Mouse (Mus musculus) forebrain, embryonic 16.5 days (tissue): ENCODE data around the gene Tekt3. TPM values are rescaled to one million over a fixed set of nuclear protein-coding genes. Genes with fewer than 3 reads are reported as not detected.

Source experiments
- ATAC-seq: fragments of 200-750 bp; cut with Nextera tagmentation; 2 replicates; pipeline ENCODE4 v1.8.0; 2017; ENCODE audit warnings: mild to moderate bottlenecking, moderate library complexity
- H3K27ac ChIP-seq: fragments of 300-500 bp; sonication (generic); 2 replicates; pipeline ENCODE4 v1.5.1; 2014; ENCODE audit warnings: low read length, control low read depth
- H3K27me3 ChIP-seq: fragments of 300-500 bp; sonication (generic); replicated peaks from 2 replicates; pipeline ENCODE4 v1.6.1; 2014; ENCODE audit warnings: low read length; ENCODE audit not compliant: control insufficient read depth, insufficient read depth
- H3K36me3 ChIP-seq: fragments of 300-500 bp; sonication (generic); 2 replicates; pipeline ENCODE4 v1.6.1; 2014; ENCODE audit not compliant: control insufficient read depth, insufficient read depth
- H3K4me1 ChIP-seq: fragments of 300-500 bp; sonication (generic); replicated peaks from 2 replicates; pipeline ENCODE4 v1.6.1; 2014; ENCODE audit warnings: low read length; ENCODE audit not compliant: control insufficient read depth, insufficient read depth
- H3K4me2 ChIP-seq: fragments of 300-500 bp; sonication (generic); 2 replicates; pipeline ENCODE4 v1.6.1; 2014; ENCODE audit warnings: mild to moderate bottlenecking, low read length, control low read depth
- H3K4me3 ChIP-seq: fragments of 300-500 bp; sonication (generic); replicated peaks from 2 replicates; pipeline ENCODE4 v1.5.1; 2014; ENCODE audit warnings: mild to moderate bottlenecking, low read length, control low read depth
- H3K9ac ChIP-seq: fragments of 300-500 bp; sonication (generic); replicated peaks from 2 replicates; pipeline ENCODE4 v1.6.1; 2014; ENCODE audit warnings: low read depth, low read length, control low read depth
- H3K9me3 ChIP-seq: fragments of 300-500 bp; sonication (generic); 2 replicates; pipeline ENCODE4 v1.6.1; 2016; ENCODE audit warnings: low read length; ENCODE audit not compliant: control insufficient read depth
- WGBS: fragments of 180-500 bp; shearing (Covaris S2); extraction: QIAGEN DNeasy Blood & Tissue Kit; methylation state at CpG from one replicate; pipeline ENCODE4 v1.1.7; 2014; 5-methylcytosine and 5-hydroxymethylcytosine counted together
- polyA plus RNA-seq: library from polyadenylated mRNA; unstranded; fragments of >200 nt; fragmentation: Nextera tagmentation; extraction: Ambion mirVana; gene quantifications from 2 replicates; pipeline ENCODE4 v1.2.1, GENCODE M21; 2015

The Tekt3 gene
- polyA plus RNA-seq, 1 experiment from 2014 or later = not detected

GRCm38 (mm10) chr11:63051996-63052395 lies 9.5 kb upstream of the Tekt3 start:
- 93% methylated on average over 10 of the region's 10 CpGs for WGBS
- H3K9me3 ChIP-seq = no peaks in the 10 kb centered on the region

GRCm38 (mm10) chr11:63055596-63055995 lies 5.9 kb upstream of the Tekt3 start:
- H3K27ac ChIP-seq = no peak overlapping the region
- H3K4me3 ChIP-seq = no peak overlapping the region
- no peaks in the 10 kb centered on the region for H3K27me3 ChIP-seq
- no peaks in the 10 kb centered on the region for H3K4me1 ChIP-seq
- ATAC-seq = no peak
- H3K36me3 ChIP-seq = no peaks in the 10 kb centered on the region
- H3K4me2 ChIP-seq = no peak overlapping the region
- 91% methylated on average over 7 of the region's 7 CpGs for WGBS
- no peak overlapping the region for H3K9ac ChIP-seq
- no peaks in the 10 kb centered on the region for H3K9me3 ChIP-seq

More at GRCm38 (mm10) chr11:63051996-63052395, 9.5 kb upstream of the Tekt3 start:
- ATAC-seq = no peak
- H3K27ac ChIP-seq = no peak overlapping the region
- H3K4me1 ChIP-seq = no peaks in the 10 kb centered on the region
- H3K27me3 ChIP-seq = no peaks in the 10 kb centered on the region
- no peak overlapping the region for H3K4me2 ChIP-seq
- H3K9ac ChIP-seq = no peak overlapping the region
- no peak overlapping the region for H3K4me3 ChIP-seq
- H3K36me3 ChIP-seq = no peaks in the 10 kb centered on the region

GRCm38 (mm10) chr11:63058375-63058952 lies 3.0 kb upstream of the Tekt3 start:
- H3K36me3 ChIP-seq = no peaks in the 10 kb centered on the region
- WGBS = 79% methylated on average over 5 of the region's 5 CpGs
- no peak for ATAC-seq
- H3K4me2 ChIP-seq = no peak overlapping the region
- no peaks in the 10 kb centered on the region for H3K9me3 ChIP-seq
- no peak overlapping the region for H3K4me3 ChIP-seq
- H3K4me1 ChIP-seq = no peaks in the 10 kb centered on the region
- H3K27ac ChIP-seq = no peak overlapping the region
- no peak overlapping the region for H3K9ac ChIP-seq
- no peaks in the 10 kb centered on the region for H3K27me3 ChIP-seq

GRCm38 (mm10) chr11:63059911-63060310 lies 1.5 kb upstream of the Tekt3 start:
- no peaks in the 10 kb centered on the region for H3K4me1 ChIP-seq
- no peak overlapping the region for H3K9ac ChIP-seq
- no peak for ATAC-seq
- 79% methylated on average over 1 of the region's 1 CpGs for WGBS
- no peaks in the 10 kb centered on the region for H3K27me3 ChIP-seq
- H3K9me3 ChIP-seq = no peaks in the 10 kb centered on the region
- no peaks in the 10 kb centered on the region for H3K36me3 ChIP-seq
- no peak overlapping the region for H3K27ac ChIP-seq
- no peak overlapping the region for H3K4me2 ChIP-seq
- no peak overlapping the region for H3K4me3 ChIP-seq

GRCm38 (mm10) chr11:63066526-63066925 lies 5.1 kb downstream of the Tekt3 start:
- no peaks in the 10 kb centered on the region for H3K27me3 ChIP-seq
- ATAC-seq = no peak
- H3K27ac ChIP-seq = no peak overlapping the region
- no peaks in the 10 kb centered on the region for H3K9me3 ChIP-seq
- WGBS = 72% methylated on average over 1 of the region's 1 CpGs
- no peaks in the 10 kb centered on the region for H3K4me1 ChIP-seq
- no peak overlapping the region for H3K4me3 ChIP-seq
- no peak overlapping the region for H3K9ac ChIP-seq
- no peak overlapping the region for H3K4me2 ChIP-seq
- no peaks in the 10 kb centered on the region for H3K36me3 ChIP-seq

- H3K4me1 ChIP-seq = no peaks in the 10 kb centered on the region
- WGBS = 91% methylated on average over 17 of the region's 17 CpGs
- H3K4me3 ChIP-seq = no peak overlapping the region
- H3K27ac ChIP-seq = no peak overlapping the region
- H3K36me3 ChIP-seq = no peaks in the 10 kb centered on the region
- H3K9me3 ChIP-seq = no peaks in the 10 kb centered on the region
- no peaks in the 10 kb centered on the region for H3K27me3 ChIP-seq
- ATAC-seq = no peak
- no peak overlapping the region for H3K4me2 ChIP-seq
- no peak overlapping the region for H3K9ac ChIP-seq
Measured at GRCm38 (mm10) chr11:63070081-63070480, 8.6 kb downstream of the Tekt3 start.

GRCm38 (mm10) chr11:63084536-63084935 lies 23.1 kb downstream of the Tekt3 start:
- Histone ChIP-seq H3K27me3 (no peaks in the 10 kb centered on the region), H3K27ac (no peak overlapping the region), H3K4me2 (no peak overlapping the region), H3K4me3 (no peak overlapping the region), H3K9me3 (peaks cover 4% of the 10 kb centered on the region; the same call in 1 of the 2 replicates), H3K9ac (no peak overlapping the region), H3K36me3 (no peaks in the 10 kb centered on the region), H3K4me1 (no peaks in the 10 kb centered on the region)
- 81% methylated on average over 3 of the region's 3 CpGs for WGBS
- ATAC-seq = no peak

- Histone ChIP-seq H3K4me3 (no peak overlapping the region), H3K27ac (no peak overlapping the region), H3K4me2 (no peak overlapping the region), H3K27me3 (no peaks in the 10 kb centered on the region), H3K36me3 (no peaks in the 10 kb centered on the region), H3K4me1 (no peaks in the 10 kb centered on the region), H3K9ac (no peak overlapping the region), H3K9me3 (peaks cover 4% of the 10 kb centered on the region; the same call in 1 of the 2 replicates)
- 96% methylated on average over 6 of the region's 6 CpGs for WGBS
- no peak for ATAC-seq
Measured at GRCm38 (mm10) chr11:63088672-63089071, 27.2 kb downstream of the Tekt3 start.

GRCm38 (mm10) chr11:63090210-63090609 lies 28.8 kb downstream of the Tekt3 start:
- Histone ChIP-seq H3K36me3 (no peaks in the 10 kb centered on the region), H3K4me2 (no peak overlapping the region), H3K27me3 (no peaks in the 10 kb centered on the region), H3K27ac (no peak overlapping the region), H3K9ac (no peak overlapping the region), H3K9me3 (no peaks in the 10 kb centered on the region; the same call in 1 of the 2 replicates), H3K4me3 (no peak overlapping the region), H3K4me1 (no peaks in the 10 kb centered on the region)
- no peak for ATAC-seq
- WGBS = 56% methylated on average over 4 of the region's 4 CpGs

- no peaks in the 10 kb centered on the region for H3K36me3 ChIP-seq
- WGBS = 93% methylated on average over 6 of the region's 6 CpGs
- no peak overlapping the region for H3K4me3 ChIP-seq
- H3K27me3 ChIP-seq = no peaks in the 10 kb centered on the region
- no peak for ATAC-seq
- H3K9me3 ChIP-seq = no peaks in the 10 kb centered on the region
- H3K9ac ChIP-seq = no peak overlapping the region
- no peaks in the 10 kb centered on the region for H3K4me1 ChIP-seq
- no peak overlapping the region for H3K27ac ChIP-seq
- no peak overlapping the region for H3K4me2 ChIP-seq
Measured at GRCm38 (mm10) chr11:63090986-63091385, 29.5 kb downstream of the Tekt3 start.
